Mouse (Mus musculus): ENCODE results near the gene Cish.

The Cish gene

GRCm38 (mm10) chr9:107277603-107278002 lies 18.2 kb upstream of the Cish start:
- DNase-seq (ENCODE audit: low read depth, low spot score) = no peak

- DNase-seq (ENCODE audit: low read depth, low spot score) = no peak
Observed at GRCm38 (mm10) chr9:107278126-107278525, 17.7 kb upstream of the Cish start.

- no peak for DNase-seq (ENCODE audit: low read depth, low spot score)
Observed at GRCm38 (mm10) chr9:107278527-107279377, 17.1 kb upstream of the Cish start.

- peak; percentile 48 for DNase-seq (ENCODE audit: low read depth, low spot score)
Observed at GRCm38 (mm10) chr9:107279378-107280321, 16.2 kb upstream of the Cish start.

- peak; percentile 56 for DNase-seq (ENCODE audit: low read depth, low spot score)
Observed at GRCm38 (mm10) chr9:107280322-107281027, 15.4 kb upstream of the Cish start.

GRCm38 (mm10) chr9:107281241-107281987 lies 14.4 kb upstream of the Cish start:
- no peak for DNase-seq (ENCODE audit: low read depth, low spot score)

GRCm38 (mm10) chr9:107282951-107283350 lies 12.9 kb upstream of the Cish start:
- DNase-seq (ENCODE audit: low read depth, low spot score) = no peak

- no peak for DNase-seq (ENCODE audit: low read depth, low spot score)
Observed at GRCm38 (mm10) chr9:107285009-107285408, 10.8 kb upstream of the Cish start.

GRCm38 (mm10) chr9:107287294-107287693 lies 8.5 kb upstream of the Cish start:
- no peak for DNase-seq (ENCODE audit: low read depth, low spot score)

- DNase-seq (ENCODE audit: low read depth, low spot score) = no peak
Observed at GRCm38 (mm10) chr9:107288105-107288650, 7.6 kb upstream of the Cish start.

GRCm38 (mm10) chr9:107288711-107289110 lies 7.1 kb upstream of the Cish start:
- no peak for DNase-seq (ENCODE audit: low read depth, low spot score)

GRCm38 (mm10) chr9:107289211-107290076 lies 6.4 kb upstream of the Cish start, which contains the start of gene Mapkapk3:
Gene Mapkapk3, minus strand, starts transcription at chr9:107289877.
- DNase-seq (ENCODE audit: low read depth, low spot score) = peak; percentile 83

- DNase-seq (ENCODE audit: low read depth, low spot score) = peak; percentile 40
Observed at GRCm38 (mm10) chr9:107290897-107291296, 4.9 kb upstream of the Cish start.

- no peak for DNase-seq (ENCODE audit: low read depth, low spot score)
Observed at GRCm38 (mm10) chr9:107294249-107294648, 1.6 kb upstream of the Cish start.

- no peak for DNase-seq (ENCODE audit: low read depth, low spot score)
Observed at GRCm38 (mm10) chr9:107295616-107296015, 210 bp upstream of the Cish start.

GRCm38 (mm10) chr9:107296041-107296440 lies 215 bp downstream of the Cish start:
- DNase-seq (ENCODE audit: low read depth, low spot score) = no peak

- DNase-seq (ENCODE audit: low read depth, low spot score) = peak; percentile 77
Observed at GRCm38 (mm10) chr9:107296501-107296965, 707 bp downstream of the Cish start.

- DNase-seq (ENCODE audit: low read depth, low spot score) = no peak
Observed at GRCm38 (mm10) chr9:107297059-107297458, 1.2 kb downstream of the Cish start.

- DNase-seq (ENCODE audit: low read depth, low spot score) = no peak
Observed at GRCm38 (mm10) chr9:107297658-107298057, 1.8 kb downstream of the Cish start.

All from WW6 (cell line).